Mouse (Mus musculus) layer of hippocampus, adult 8-10 months (tissue): ENCODE results near the gene Tmem151b. TPM values are rescaled to one million over a fixed set of nuclear protein-coding genes. Genes with fewer than 3 reads are reported as not detected.
A peak's percentile ranks its signal among the peaks of the same experiment; 100 is the strongest.

Source experiments
- DNase-seq, 2 experiments: peaks; one replicate each; pipeline ENCODE4 v3.0.0; 2022; ENCODE audit warnings: low spot score in 2 of 2
- total RNA-seq, 4 experiments: library from RNA; stranded (reverse); gene quantifications; 2 replicates each; pipeline ENCODE4 v1.2.4; 2022

Tmem151b gene
- total RNA-seq = 100 to 1,000 TPM in 3 of 4 experiments, 10 to 100 TPM in 1; 91.5 to 121 (median 111) TPM

DNA sequence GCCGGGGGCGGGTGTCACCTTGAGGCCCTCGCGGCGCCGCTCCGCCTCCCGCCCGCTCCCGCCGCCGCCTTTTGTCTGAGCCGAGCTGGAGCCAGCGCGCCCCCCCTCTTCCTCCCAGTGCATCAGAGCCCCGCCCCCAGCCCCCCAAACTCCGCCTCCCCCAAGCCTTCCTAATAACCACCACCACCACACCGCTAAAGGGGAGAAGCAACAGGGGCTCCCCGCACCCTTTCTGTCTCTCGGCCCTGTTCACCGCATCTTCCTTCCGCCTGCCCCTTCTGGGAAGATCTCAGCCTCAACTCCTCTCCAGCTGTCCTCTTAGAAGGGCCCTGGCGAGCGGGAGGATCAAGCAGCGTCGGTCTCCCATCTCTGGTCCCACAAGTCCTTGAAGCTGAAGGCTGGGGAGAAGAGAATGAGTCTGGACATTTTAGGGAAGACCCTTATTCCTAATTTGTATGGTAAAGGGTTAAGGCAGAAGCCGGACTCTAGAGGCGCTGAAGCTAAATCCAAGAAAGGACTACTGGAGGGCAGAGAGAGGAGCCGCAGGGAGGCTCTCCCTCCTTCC is at the start of gene Tmem151b:
TSS of gene Tmem151b (minus strand) at position 61 of the 565 bp plus-strand sequence.
- peak in 1 of 2 experiments; percentile 47 for DNase-seq

DNA sequence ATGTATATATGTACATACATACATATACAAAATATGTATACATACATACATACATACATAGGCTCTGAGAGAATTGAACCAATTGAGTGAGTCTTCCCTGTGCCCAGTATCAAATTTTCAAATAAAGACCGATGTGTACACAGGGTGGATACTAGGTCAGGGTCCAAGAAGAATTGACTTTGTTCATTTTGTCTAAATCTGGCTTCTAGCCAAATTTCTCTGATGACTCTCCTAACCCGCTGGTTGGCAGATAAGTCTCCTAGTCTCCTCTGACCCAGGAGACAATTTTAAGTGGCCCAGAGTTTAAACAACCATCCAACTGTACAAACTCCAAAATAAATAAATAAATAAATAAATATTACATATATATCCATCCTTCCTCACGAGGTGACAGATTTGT is 49.4 kb upstream of the Tmem151b start:
- DNase-seq = no peak

DNA sequence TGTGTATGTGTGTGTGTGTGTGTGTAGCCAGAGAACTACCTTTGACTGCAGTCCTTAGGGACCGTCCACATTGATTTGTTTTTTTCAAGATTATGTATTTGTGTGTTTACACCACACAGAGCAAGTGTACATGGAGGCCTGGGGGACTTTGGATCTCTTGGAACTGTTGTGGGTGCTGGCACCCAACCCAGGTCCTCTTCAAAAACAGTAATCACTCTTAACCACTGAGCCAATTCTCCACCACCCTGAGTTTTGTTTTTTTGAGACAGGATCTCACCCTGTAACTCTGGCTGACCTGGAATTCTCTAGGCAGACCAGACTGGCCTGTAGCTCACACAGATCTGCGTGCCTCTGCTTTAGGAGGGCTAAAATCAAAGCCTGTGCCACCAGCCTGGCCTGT is 48.9 kb upstream of the Tmem151b start:
- DNase-seq = no peak

DNA sequence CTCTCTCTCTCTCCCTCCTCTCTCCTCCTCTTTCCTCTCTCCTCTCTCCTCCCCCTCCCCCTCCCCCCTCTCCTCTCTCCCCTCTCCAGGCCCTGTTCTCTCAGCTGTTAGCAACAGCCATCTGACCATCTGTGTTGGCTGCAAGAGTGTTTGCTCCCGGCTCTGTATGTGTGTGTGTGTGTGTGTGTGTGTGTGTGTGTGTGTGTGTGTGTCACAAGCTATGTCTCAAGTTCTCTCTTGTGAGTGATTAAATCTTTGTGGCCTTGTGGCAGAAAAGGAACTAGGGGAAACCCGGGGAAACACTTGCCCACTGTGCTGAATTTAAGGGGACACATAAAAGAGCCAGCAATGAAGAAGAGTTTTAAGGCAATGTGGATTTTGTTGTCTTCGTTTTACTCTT is 48.3 kb upstream of the Tmem151b start:
- DNase-seq = no peak

DNA sequence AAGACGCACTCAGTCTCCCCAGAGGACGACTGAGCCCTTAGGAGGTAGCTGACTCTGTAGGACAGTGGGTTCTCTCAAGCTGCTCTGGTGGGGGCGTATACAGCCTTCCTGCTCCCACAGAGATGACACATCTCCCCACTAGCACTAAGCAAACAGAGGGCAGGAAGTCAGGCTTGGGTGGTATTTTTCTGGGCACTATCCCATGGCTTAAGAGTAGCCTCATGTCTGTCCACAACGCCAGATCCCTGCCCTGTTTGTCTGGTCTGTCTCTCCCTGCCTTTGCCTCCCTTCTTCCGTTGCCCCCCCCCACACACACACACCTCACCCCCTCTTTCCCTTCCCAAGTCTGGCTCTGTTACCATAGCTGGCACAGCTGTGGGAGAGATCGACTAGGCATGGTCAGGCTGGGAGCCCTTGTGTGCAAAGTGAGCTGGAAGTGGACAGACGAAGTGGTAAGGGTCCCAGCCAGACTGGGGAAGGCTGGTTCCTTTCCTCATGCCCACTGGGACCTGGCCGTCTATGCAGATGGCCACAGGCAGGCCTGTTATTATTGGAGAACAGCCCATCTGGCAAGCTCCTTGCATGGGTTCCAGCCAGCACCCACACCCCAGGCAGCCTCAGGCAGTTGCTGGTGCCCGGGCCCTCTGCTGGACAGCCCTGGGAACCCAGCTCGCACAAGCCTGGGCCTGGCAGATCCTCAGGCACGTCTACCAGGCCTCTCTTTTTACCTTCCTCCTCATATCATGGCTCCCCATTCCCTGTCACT is 47.3 kb upstream of the Tmem151b start:
- DNase-seq = peak in 1 of 2 experiments; percentile 58

DNA sequence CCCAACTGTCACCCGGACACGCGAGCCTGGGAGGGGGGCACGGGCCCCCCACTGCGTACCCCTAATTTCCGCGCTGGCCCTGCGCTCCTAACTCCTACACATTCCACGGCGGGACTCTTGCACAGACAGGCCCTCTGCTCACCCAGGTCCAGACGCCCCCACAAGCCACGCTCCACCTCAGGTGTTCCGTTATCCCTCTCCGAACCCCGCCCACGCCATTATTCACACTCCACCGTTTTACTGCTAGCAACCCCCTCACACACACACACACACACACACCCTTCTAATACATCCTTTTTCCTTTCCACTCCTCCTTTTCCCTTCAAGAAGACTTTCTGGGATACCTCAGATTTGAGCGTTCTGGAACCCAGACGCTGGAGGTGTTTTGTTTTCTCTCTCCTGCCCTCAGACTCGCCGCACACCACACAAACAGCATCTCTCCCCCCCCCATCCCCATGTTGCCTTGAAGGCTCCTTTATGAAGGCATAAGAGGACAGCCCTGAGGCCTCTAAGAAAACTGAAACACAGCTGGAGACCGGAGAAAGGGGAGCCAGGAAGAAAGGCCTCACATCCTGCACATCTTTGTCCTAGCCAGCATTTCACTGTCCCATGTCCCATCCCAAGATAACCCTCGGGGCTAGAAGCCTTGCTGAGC is 46.4 kb upstream of the Tmem151b start:
- DNase-seq = no peak

DNA sequence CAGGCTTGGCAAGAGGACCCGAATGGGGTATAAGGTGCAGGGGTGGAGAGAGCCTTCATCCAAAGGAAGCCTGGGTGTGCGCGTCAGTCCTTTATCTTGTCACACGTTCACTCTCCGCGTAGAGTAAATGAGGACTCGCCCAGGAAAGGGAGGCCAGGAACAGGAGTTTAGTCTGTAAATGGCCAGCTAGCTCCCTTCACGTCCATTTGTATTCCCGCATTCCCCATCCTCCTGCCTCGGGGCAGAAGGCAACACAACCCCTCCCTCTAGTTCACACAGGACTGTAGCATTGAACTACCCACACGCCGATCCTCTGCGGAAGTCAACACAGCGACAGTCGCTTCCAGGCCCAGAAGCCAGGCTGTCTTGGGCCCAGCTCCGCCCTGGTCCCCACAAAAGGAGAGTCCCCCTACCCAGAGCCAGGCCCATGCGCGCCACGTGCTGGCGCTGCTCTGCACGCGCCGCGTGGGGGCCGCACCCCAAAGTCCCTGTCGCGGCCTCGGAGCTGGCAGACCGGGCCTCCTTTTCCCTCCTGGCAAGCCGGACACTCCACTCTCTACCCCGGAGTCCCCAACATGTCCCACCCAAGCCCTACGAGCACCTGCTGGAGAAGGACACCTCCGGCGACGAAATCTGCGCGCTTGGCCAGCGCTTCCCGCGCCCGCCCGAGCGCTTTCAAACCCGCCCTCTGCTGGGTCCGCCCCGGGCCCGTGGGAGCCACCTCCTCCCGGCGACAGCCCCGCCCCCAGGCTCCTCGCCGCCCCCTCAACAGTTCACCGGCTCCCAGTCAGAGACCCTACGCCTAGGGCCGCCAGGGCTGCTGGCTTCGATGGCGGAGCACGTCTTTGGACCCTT is 45.6 kb upstream of the Tmem151b start:
- DNase-seq = no peak

DNA sequence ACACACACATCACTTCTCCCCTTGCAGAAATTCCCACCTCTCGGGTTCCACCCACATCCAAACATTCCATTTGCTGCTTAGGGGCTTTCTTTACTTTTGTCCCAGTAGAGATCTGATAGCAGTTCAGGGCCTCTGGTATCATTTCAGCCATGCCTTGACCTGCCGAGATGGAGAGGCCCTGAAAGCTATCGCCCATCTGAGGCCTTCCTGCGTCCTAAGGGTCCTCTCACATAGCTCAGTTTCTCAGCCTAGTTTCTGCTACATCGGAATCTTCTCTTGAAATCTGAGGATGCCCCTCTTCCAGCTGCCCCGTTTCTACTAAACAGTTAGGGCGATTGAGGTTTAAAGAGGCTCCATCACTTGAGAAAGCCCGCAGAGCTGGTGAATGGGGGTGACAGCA is 44.7 kb upstream of the Tmem151b start:
- no peak for DNase-seq

DNA sequence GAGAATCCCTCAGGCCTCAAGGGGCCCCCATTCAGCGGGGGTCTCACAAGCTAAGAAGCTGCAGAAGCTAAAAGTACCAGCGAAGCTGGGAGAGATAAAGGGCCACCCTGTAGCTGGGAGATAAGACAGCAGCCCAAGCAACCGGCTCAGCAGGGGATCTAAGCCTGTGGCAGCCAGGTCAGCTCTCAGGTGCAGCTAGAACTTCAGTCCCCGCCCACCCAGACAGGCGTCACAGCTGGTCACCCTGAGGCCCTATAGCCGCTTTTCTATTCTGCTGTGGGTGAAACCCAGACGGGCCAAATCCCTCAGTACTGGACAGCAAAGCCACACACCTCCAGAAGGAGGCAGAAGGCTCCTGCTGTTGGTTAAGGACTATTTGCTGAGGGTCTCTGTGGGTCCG is 44.0 kb upstream of the Tmem151b start:
- DNase-seq = no peak

DNA sequence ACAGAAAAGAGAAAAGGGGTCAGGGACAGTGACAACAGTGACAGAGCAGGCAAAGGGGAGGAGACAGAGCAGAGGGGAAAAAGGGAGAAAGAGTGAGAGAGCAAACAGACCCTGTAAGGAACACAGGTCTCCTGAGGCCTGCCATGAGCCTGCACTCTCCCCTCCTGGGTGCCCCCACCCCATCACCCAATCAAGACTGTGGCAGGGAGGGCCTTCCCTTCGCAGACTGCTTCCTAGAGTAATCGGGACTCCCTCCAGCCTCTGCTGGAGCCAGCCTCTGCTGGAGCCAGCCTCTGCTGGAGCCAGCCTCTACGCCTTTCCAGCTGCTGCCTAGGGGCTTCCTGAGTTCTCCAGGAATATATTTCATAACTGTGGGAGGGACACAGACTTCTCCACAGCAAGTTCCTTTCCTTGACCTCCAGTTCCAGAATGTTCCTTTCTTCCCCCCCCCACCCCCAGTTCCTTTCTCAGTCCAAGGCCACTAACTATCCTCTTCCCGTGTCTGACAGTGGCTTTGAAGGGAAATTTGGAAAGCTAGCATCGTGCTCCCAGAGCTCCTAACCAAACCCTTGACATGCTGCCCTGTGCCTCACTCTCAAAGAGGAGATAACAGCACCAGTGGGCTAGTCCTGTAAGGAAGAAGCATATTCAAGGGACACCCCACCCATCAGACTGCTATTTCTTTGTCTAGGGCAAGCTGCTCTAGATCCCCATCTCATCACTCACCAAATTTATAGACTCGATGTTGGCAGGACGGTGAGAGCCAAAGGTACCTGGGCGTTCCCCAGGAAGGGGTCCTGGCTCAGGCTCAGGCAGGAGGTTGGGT is 43.3 kb upstream of the Tmem151b start:
- no peak for DNase-seq

DNA sequence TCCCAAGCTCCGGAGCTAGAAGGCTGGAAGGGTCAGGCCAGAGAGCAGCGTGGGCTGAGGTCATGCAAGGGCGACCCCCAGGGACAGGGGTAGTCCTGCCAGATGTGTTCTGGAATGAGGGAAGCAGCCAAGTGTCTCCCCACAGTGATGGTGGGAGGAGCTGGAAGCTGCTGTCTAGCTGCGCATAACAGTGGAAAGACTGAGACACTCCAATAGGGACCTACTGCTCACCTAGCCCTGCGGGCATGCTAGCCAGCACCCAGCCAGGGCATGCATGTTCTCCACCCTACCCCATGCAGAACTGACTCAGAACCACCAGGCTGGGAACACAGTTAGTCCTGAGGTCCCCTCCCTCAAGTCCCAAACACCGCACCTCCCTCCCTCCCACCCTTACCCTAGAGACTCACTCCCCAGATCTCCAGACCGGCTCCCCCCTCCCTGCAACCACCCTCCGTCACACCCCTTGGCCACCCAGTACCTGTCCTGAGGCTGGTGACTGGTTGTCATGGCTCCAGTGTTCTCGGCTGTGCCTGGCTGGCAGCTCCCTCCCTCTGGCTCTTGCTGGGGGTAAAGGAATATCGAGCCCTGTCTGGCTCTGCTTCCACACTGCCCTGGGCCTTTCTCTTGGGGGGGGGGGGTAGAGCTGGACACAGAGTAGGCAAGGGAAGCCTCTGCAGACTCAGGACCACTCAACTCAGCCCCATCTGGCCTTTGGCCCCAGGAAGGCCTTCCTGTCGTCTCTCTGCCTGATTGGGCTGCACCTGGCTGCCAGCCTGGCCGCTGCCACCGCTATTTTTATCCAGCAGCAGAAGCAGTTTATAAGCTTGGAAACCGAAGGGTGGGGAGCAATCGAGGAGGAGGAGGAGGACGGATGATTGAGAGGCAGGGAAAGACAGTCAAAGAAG is 42.5 kb upstream of the Tmem151b start:
- no peak for DNase-seq

DNA sequence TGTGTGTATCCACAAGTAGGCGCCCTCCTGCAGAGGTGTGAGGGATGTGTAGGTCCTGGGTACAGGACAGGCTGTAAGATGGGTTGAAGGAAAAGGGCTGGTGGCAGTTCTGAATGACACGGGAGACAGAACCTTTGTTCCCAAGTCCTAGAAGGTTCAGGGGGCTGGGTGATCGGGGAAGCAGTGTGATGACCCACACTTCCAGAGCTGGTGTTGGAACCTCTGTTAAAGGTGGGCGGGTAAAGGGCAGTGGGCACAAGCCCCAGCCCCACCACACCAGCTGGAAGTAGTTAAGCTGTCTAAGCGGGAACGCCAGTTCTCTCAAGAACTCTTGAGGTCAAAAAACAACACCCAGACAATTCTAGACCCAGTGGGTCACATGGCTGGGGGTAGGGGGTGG is 40.9 kb upstream of the Tmem151b start:
- no peak for DNase-seq

DNA sequence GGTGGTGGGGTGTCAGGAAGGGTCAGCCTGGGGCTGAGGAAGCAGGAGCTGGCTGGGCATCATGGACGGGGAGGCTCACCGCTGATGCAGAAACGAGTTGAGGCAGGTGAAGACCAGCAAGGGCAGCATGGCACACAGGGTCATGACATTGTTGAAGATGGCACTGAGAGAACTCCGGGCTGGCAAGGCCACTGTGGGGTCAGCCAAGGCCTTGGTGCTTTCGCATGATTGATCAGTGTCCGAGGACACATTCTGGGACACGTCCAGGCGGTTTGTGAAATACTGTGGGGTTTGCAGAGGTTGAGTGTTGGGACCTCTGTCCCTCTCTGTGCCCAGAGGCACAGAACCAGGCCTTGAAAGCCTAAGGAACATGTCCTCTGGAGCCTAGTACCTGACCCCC is 40.4 kb upstream of the Tmem151b start:
- no peak for DNase-seq

DNA sequence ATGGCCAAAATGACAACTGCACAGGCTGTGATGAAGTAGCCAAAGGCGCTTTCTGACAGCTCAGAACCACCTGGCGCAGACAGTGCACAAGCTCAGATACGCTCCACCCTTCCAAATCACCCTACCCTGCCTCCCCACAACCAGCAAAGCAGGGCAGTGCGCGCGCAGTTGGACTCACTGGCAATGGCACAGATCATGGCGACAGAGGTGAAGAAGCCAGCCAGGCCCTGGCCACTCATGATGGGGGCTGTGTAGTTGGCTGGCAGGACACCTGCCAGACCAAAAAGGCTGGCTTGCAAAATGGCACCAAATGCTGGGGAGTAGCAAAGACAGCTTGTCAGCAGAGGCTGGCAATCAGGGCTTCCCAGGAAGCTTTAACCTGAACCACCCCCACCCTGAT is 39.8 kb upstream of the Tmem151b start:
- DNase-seq = no peak

DNA sequence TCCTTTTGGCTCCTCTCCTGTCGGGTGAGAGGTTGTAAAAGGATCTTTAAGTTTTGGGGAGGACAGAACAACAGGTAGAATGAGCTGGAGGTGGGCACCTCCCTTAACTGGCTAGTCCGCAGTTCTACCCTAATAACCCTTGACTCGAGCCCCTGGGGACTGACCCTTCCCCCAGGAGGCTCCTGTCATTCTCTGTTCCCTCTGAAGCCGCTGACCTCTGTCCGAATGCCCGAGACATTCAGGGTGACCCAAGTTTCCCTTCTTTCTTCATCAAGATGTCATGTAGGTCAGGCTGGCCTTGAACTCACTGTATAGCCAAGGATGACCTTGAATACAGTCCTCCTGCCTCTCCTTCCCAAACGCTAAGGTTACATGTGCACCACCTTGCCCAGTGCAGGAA is 38.9 kb upstream of the Tmem151b start:
- no peak for DNase-seq

DNA sequence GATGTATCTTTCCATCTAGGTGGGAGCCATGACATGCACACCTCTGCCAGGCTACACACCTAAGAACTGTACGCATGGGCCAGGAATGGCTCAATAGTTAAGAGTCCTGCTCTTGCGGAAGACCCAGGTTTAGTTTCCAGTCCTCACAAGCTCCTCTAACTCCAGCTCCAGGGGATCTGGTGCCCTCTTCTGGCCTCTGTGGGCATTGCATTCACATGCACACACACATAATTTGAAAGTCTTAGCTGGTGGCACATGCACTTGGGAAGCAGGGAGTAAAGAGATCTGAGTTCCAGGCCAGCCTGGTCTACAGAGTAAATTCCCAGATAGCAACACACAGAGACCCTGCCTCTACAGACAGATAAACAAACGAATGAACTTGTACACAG is 37.0 kb upstream of the Tmem151b start:
- no peak for DNase-seq

DNA sequence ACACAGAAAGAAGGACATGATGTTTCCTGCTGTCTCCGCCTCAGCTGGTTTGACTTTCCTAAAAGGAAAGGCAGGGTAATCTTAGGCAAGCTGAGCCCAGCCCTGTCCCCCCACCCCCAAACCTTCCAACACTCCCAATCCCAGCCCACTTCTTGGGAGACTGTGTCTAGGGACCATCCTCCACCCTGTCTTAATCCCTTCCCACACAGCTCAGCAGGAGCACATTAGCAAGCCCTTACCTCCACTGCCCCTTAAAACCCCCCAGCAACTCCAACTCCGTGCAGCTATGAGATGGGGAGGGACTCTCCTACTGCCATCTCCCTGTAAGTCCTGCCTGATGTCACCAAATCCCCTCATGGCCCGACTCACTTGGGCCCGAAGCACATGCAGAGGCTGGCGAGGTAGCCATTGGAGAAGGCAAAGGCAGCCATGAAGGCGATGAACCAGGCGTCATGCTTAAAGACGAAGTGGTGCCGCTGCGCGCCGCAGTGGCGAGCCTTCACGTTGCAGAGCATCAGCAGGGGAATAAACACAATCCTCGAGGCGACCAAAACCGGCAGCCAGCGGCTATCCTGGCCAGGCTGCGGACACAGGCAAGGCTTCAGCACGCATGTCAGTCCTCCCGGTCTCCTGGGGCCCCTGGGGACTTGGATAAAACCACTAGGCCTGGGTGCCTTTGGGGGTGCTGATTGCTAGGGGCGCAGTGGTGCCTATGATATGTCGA is 36.4 kb upstream of the Tmem151b start:
- DNase-seq = no peak

DNA sequence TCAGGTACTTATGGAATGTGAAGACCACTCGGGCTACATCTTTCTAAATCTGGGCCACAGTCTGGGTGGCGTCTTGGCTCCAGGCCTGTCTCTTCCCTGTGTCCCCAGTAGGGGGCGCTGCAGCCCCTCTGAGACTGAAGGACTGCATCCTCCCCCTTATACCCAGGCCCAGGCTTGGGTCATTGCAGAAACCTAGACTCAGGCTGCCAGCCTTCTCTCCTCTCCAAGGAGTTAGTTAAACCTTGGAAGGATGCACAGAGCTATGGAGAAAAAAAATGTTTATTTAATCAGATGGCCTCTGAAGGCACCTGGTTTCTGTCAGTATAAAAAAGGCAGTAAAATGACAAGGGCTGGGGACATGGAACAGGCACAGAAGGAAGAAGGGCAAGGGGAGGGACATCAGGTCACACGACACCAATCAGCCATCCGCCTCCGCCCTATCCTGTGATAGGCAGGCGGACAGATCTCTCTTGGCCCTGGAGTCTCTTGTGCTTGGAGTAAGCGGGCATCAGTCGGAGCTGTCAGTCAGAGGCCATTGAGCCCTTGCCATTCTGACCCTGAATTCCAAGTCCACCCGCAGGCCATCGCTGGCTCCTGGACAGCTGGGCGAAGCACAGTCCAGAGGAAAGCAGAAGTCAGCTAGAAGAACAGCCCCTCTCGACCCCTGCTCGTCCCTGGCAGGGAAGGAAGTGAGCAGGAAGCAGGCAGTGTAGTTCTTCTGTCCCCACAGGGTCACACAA is 35.6 kb upstream of the Tmem151b start:
- peak in 1 of 2 experiments; percentile 76 for DNase-seq
